15 mouse cellular contexts compared by ENCODE assay signal in the genomic region with DNA sequence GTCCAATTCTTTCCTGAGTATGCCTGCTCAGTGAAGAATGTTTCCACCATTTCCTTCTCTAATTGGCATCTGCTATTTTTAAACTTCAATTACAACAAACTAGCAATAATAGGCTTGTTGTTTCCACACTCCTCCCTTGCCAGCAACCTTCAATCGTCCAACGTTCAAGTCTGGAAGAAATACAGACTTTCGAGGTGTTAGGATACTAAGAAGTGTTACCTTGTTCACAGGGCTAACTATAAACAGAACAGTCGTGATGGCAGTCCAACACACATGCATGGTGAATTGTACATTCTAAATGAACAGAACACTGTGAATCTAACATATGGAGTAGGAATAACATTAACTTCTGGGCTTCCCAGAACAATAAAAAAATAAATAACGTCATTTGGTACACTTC.
"Had no signal": no experiment of that assay in that cellular context is flagged by ENCODE, and none has a peak within 500 bp of the region (broad histone marks: within the 10 kb centered on the region; RNA-seq: fewer than 3 reads in every experiment).

No protein-coding gene starts in this region.

- H3K4me3 ChIP-seq: layer of hippocampus, adult 2 months; liver, embryonic 13.5 days had no signal

- H3K9ac ChIP-seq: liver, embryonic 13.5 days had no signal

- H3K4me2 ChIP-seq: liver, embryonic 13.5 days; midbrain, embryonic 11.5 days had no signal

- H3K27me3 ChIP-seq: liver, embryonic 13.5 days had no signal

- H3K9me3 ChIP-seq: liver, embryonic 13.5 days had no signal

- DNase-seq: kidney, postnatal 25 days; layer of hippocampus, adult 9-11 months; liver, embryonic 13.5 days; lung, adult 2 months; lung, postnatal 14 days; lung, postnatal 4 days; right cerebral cortex, adult 18-20 months; right cerebral cortex, postnatal 14 days; right cerebral cortex, postnatal 4 days; thymus, adult 2 months; thymus, postnatal 14 days; thymus, postnatal 4 days had no signal

- H3K36me3 ChIP-seq: liver, embryonic 13.5 days had no signal

- H3K27ac ChIP-seq: layer of hippocampus, adult 2 months; liver, embryonic 13.5 days; stomach, postnatal 0 days had no signal
